Mouse (Mus musculus): ENCODE data around the gene Egr2. TPM values are rescaled to one million over a fixed set of nuclear protein-coding genes. Genes with fewer than 3 reads are reported as not detected.

The Egr2 gene
- polyA plus RNA-seq, 1 experiment from 2014 or later = not detected

DNA sequence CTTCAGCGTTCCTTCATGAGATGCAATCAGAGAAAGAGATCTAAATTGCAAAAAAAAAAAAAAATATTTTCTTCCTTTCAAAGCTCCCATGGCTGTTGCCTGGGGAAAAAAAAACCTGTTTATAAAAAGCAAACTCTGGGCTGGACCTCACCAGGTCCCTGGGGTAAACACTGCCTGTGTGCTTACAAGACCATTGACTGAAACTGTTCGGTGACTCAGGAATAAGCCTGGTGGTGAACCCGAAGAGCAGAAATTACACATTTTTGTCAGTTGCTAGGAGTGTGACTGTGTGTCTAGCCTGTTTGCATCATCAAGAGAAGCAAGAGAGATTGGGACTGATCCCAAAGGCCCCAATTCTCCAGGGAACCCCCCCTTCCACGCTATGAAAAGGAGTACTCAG is 5.5 kb upstream of the Egr2 start:
- H3K9ac ChIP-seq (ENCODE audit: low read length) = no peak overlapping the region
- H3K4me1 ChIP-seq (replicated peaks; ENCODE audit: control insufficient read depth, insufficient read depth, low read length) = no peaks in the 10 kb centered on the region
- no peak overlapping the region for H3K4me2 ChIP-seq (ENCODE audit: low read length)
- H3K27ac ChIP-seq (ENCODE audit: low read depth) = no peak overlapping the region
- no peaks in the 10 kb centered on the region for H3K36me3 ChIP-seq (ENCODE audit: control insufficient read depth, insufficient read depth, low read length)
- no peaks in the 10 kb centered on the region for H3K9me3 ChIP-seq (ENCODE audit: control insufficient read depth, low read length)
- 69% methylated on average over 4 of the region's 4 CpGs for WGBS
- DNase-seq (ENCODE audit: low spot score) = no peak
- ATAC-seq (replicated peaks; ENCODE audit: low FRiP score, low TSS enrichment, low read depth) = no peak
- peaks cover 28% of the 10 kb centered on the region for H3K27me3 ChIP-seq (replicated peaks; ENCODE audit: control insufficient read depth, insufficient read depth, low read length)
- H3K4me3 ChIP-seq (ENCODE audit: low read depth, low read length) = no peak overlapping the region

DNA sequence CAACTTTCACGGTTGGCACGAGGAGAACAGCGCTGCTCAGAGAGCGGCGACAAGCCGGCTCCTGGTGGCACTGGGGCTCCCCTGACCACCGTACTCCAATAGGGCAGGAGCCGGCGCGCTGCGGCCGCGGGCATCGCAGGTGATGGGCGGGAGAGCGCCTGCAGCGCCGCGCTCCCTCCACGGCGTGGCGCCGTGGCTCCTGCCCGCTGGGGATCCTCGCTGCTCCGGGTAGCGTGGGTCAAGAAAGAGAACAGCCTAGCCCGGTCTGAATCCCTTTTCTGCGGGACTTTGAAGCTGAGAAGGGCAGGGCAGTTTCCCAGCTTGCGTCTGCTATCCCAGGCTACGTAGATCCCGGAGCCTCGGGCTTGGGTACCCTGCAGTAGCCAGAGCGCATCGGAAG is 697 bp downstream of the Egr2 start:
- Histone ChIP-seq H3K4me1 (replicated peaks; ENCODE audit: control insufficient read depth, insufficient read depth, low read length) (peaks cover 25% of the 10 kb centered on the region), H3K9ac (ENCODE audit: low read length) (no peak overlapping the region), H3K9me3 (ENCODE audit: control insufficient read depth, low read length) (no peaks in the 10 kb centered on the region), H3K27me3 (replicated peaks; ENCODE audit: control insufficient read depth, insufficient read depth, low read length) (peaks cover 77% of the 10 kb centered on the region), H3K4me2 (ENCODE audit: low read length) (peak overlapping the region; percentile 96), H3K4me3 (ENCODE audit: low read depth, low read length) (peak overlapping the region; percentile 70), H3K36me3 (ENCODE audit: control insufficient read depth, insufficient read depth, low read length) (no peaks in the 10 kb centered on the region), H3K27ac (ENCODE audit: low read depth) (no peak overlapping the region)
- DNase-seq (ENCODE audit: low spot score) (peak; percentile 81), ATAC-seq (replicated peaks; ENCODE audit: low FRiP score, low TSS enrichment, low read depth) (peak; percentile 25; the same call in 1 of the 2 replicates)
- WGBS = under 1% methylated on average over 35 of the region's 35 CpGs

DNA sequence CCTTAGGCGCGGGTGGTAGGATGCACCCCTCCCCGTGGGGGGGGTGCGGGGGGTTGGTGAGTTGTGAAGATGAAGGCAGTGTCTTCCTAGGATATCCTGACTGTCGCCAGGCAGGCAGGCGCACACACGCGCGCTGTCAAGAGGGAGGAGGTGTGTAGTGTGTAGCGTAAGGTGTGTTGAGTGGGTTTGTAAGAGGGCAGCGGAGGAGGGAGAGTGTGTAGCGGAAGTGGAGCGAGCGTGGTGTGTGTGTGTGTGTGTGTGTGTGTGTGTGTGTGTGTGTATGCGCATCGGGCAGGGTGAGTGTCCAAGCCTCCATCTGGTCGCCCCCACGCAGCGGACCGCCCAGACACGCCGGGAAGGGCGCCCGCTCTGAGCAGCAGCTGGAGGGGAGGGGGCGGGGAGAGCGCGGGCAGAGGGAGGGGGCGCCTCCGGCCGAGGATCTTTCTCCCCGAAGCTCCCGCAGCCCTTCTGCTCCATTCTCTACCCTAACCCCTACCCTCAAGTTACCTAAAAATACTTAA is 1.4 kb downstream of the Egr2 start:
- ATAC-seq (replicated peaks; ENCODE audit: low FRiP score, low TSS enrichment, low read depth) (peak; percentile 10), DNase-seq (ENCODE audit: low spot score) (peak; percentile 64)
- no peaks in the 10 kb centered on the region for H3K36me3 ChIP-seq (ENCODE audit: control insufficient read depth, insufficient read depth, low read length)
- H3K27me3 ChIP-seq (replicated peaks; ENCODE audit: control insufficient read depth, insufficient read depth, low read length) = peaks cover 85% of the 10 kb centered on the region
- H3K27ac ChIP-seq (ENCODE audit: low read depth) = peak overlapping the region; percentile 64; the same call in 1 of the 2 replicates
- peak overlapping the region; percentile 70 for H3K4me3 ChIP-seq (ENCODE audit: low read depth, low read length)
- peaks cover 25% of the 10 kb centered on the region for H3K4me1 ChIP-seq (replicated peaks; ENCODE audit: control insufficient read depth, insufficient read depth, low read length)
- peak overlapping the region; percentile 96 for H3K4me2 ChIP-seq (ENCODE audit: low read length)
- H3K9me3 ChIP-seq (ENCODE audit: control insufficient read depth, low read length) = no peaks in the 10 kb centered on the region
- peak overlapping the region; percentile 43 for H3K9ac ChIP-seq (ENCODE audit: low read length)
- under 1% methylated on average over 23 of the region's 32 CpGs for WGBS

DNA sequence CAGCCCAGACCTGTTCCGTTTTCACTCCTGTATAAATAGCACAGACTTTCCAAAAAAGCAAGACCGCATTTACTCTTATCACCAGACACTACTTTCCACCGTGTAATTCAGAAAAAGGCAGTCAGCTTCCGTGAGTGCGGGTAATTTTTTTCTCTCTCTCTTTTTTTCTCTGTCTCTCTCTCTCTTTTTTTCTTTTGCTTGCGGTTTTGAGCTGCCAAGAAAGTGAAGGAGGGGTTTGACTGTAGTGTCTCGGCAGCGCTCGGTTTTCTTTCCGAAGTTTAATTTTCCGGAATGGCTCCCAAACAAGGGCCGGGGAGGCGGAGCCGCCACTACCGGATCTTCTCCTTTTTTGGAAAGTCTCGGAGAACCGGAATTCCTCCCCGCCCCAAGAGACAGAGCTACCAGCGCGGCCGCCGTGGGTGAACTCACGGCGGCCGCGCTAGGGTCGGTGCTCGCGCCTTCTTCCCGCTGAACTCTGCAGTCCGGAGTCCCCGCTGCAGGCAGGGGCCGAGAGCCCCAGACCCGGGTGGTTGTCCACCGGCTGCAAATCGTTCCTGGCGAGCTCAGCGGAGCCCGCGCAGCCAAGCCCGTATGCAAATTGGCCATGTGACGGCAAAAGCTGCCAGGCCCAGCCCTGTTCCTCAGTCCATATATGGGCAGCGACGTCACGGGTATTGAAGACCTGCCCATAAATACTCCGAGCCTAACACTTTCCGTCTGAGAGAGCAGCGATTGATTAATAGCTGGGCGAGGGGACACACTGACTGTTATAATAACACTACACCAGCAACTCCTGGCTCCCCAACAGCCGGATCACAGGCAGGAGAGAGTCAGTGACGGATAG is 2.1 kb downstream of the Egr2 start:
- under 1% methylated on average over 51 of the region's 51 CpGs for WGBS
- peak overlapping the region; percentile 64; the same call in 1 of the 2 replicates for H3K27ac ChIP-seq (ENCODE audit: low read depth)
- peak; percentile 90 for ATAC-seq (replicated peaks; ENCODE audit: low FRiP score, low TSS enrichment, low read depth)

DNA sequence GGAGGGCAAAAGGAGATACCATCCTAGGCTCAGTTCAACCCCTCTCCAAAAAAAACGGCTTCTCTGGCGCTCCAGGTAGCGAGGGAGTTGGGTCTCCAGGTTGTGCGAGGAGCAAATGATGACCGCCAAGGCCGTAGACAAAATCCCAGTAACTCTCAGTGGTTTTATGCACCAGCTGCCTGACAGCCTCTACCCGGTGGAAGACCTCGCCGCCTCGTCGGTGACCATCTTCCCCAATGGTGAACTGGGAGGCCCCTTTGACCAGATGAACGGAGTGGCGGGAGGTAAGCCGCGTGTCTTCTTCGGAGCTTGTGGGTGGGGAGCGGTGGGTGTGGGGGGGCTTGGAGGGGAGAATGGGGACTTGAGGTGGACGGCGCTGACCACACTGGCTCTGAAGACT is 2.8 kb downstream of the Egr2 start:
- H3K36me3 ChIP-seq (ENCODE audit: control insufficient read depth, insufficient read depth, low read length) = no peaks in the 10 kb centered on the region
- WGBS = 1% methylated on average over 19 of the region's 19 CpGs
- DNase-seq (ENCODE audit: low spot score) (peak; percentile 65), ATAC-seq (replicated peaks; ENCODE audit: low FRiP score, low TSS enrichment, low read depth) (no peak)
- peaks cover 25% of the 10 kb centered on the region for H3K4me1 ChIP-seq (replicated peaks; ENCODE audit: control insufficient read depth, insufficient read depth, low read length)
- H3K27ac ChIP-seq (ENCODE audit: low read depth) = no peak overlapping the region
- H3K9ac ChIP-seq (ENCODE audit: low read length) = no peak overlapping the region; the same call in 1 of the 2 replicates
- no peaks in the 10 kb centered on the region for H3K9me3 ChIP-seq (ENCODE audit: control insufficient read depth, low read length)
- H3K4me2 ChIP-seq (ENCODE audit: low read length) = peak overlapping the region; percentile 96
- peaks cover 81% of the 10 kb centered on the region for H3K27me3 ChIP-seq (replicated peaks; ENCODE audit: control insufficient read depth, insufficient read depth, low read length)
- peak overlapping the region; percentile 70 for H3K4me3 ChIP-seq (ENCODE audit: low read depth, low read length)

More for the DNA sequence above, 2.1 kb downstream of the Egr2 start:
- Histone ChIP-seq H3K9ac (ENCODE audit: low read length) (peak overlapping the region; percentile 52), H3K36me3 (ENCODE audit: control insufficient read depth, insufficient read depth, low read length) (no peaks in the 10 kb centered on the region), H3K4me3 (ENCODE audit: low read depth, low read length) (peak overlapping the region; percentile 70), H3K4me2 (ENCODE audit: low read length) (peak overlapping the region; percentile 96), H3K9me3 (ENCODE audit: control insufficient read depth, low read length) (no peaks in the 10 kb centered on the region), H3K4me1 (replicated peaks; ENCODE audit: control insufficient read depth, insufficient read depth, low read length) (peaks cover 25% of the 10 kb centered on the region), H3K27me3 (replicated peaks; ENCODE audit: control insufficient read depth, insufficient read depth, low read length) (peaks cover 85% of the 10 kb centered on the region)
- peak; percentile 94 for DNase-seq (ENCODE audit: low spot score)

DNA sequence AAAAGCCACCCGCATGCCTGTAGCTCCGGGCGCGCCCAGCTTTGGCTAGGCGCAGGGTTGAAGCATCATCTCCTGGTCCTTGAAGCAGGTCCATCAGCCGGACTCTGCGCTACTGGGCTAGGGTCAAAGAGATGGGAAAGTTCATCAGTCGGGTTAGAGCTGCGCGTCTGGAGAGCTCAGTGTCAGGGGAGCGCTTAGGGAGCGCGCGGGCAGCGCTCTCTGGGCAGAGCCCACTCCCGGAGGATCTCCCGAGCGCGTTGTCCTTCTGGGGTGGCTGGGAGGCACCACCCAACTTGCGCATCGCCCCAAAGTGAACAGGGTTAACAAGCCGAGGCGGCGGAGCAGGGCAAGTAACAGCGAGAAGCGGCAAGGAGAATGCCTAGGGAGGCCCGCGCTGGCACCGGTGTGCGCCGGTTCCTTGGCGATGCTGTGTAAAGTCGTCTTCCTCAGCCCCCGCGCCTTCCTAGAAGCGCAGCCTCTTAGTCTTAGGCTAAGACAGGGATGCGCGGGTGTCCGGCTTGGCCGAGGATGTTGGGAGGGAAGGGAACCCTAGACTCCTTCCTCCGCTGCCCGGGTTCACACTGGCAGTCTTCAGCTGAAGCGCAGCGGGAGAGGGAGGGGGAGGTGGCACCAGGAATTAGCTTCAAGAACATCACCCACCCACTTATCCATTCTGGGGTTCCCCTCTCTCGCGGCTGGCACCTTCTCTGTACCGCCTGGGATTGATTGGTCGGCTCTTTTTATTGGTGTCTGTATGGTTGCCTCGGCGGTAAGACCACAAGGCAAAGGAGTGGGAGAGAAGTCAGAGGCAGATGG is 3.5 kb downstream of the Egr2 start:
- Histone ChIP-seq H3K4me3 (ENCODE audit: low read depth, low read length) (peak overlapping the region; percentile 20), H3K36me3 (ENCODE audit: control insufficient read depth, insufficient read depth, low read length) (no peaks in the 10 kb centered on the region), H3K27ac (ENCODE audit: low read depth) (no peak overlapping the region), H3K27me3 (replicated peaks; ENCODE audit: control insufficient read depth, insufficient read depth, low read length) (peaks cover 75% of the 10 kb centered on the region), H3K4me2 (ENCODE audit: low read length) (peak overlapping the region; percentile 96), H3K4me1 (replicated peaks; ENCODE audit: control insufficient read depth, insufficient read depth, low read length) (peaks cover 25% of the 10 kb centered on the region), H3K9me3 (ENCODE audit: control insufficient read depth, low read length) (no peaks in the 10 kb centered on the region), H3K9ac (ENCODE audit: low read length) (no peak overlapping the region)
- DNase-seq (ENCODE audit: low spot score) (peak; percentile 65), ATAC-seq (replicated peaks; ENCODE audit: low FRiP score, low TSS enrichment, low read depth) (no peak)
- under 1% methylated on average over 50 of the region's 50 CpGs for WGBS

DNA sequence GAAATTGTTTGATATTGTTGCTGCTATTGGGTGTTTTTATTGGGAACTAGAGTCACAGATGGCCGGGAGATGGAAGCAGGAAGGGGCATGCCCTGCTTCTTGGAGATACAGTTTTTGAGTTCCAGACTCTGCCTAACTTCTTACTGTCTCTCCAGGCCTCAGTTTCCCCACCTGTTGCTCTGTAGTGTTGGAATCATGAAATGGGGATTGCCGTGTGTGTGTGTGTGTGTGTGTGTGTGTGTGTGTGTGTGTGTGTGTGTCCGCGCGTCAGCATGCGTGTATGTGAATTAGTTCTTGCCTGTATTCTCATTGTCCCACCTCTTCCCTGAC is 4.1 kb downstream of the Egr2 start:
- ATAC-seq (replicated peaks; ENCODE audit: low FRiP score, low TSS enrichment, low read depth) = no peak
- peaks cover 69% of the 10 kb centered on the region for H3K27me3 ChIP-seq (replicated peaks; ENCODE audit: control insufficient read depth, insufficient read depth, low read length)
- no peak overlapping the region for H3K4me2 ChIP-seq (ENCODE audit: low read length)
- peaks cover 25% of the 10 kb centered on the region for H3K4me1 ChIP-seq (replicated peaks; ENCODE audit: control insufficient read depth, insufficient read depth, low read length)
- peaks cover 1% of the 10 kb centered on the region; the same call in 1 of the 2 replicates for H3K36me3 ChIP-seq (ENCODE audit: control insufficient read depth, insufficient read depth, low read length)
- DNase-seq (ENCODE audit: low spot score) = no peak
- no peak overlapping the region for H3K4me3 ChIP-seq (ENCODE audit: low read depth, low read length)
- 48% methylated on average over 6 of the region's 6 CpGs for WGBS
- H3K27ac ChIP-seq (ENCODE audit: low read depth) = no peak overlapping the region
- H3K9ac ChIP-seq (ENCODE audit: low read length) = no peak overlapping the region
- no peaks in the 10 kb centered on the region for H3K9me3 ChIP-seq (ENCODE audit: control insufficient read depth, low read length)

DNA sequence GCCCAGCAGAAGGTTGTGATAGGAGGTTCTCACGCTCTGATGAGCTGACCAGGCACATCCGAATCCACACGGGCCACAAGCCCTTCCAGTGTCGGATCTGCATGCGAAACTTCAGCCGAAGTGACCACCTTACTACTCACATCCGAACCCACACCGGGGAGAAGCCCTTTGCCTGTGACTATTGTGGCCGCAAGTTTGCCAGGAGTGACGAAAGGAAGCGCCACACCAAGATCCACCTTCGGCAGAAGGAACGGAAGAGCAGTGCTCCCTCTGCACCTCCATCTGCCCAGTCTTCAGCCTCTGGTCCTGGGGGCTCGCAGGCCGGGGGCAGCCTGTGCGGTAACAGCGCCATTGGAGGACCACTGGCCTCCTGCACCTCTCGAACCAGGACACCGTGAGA is 5.3 kb downstream of the Egr2 start:
- no peak overlapping the region for H3K27ac ChIP-seq (ENCODE audit: low read depth)
- ATAC-seq (replicated peaks; ENCODE audit: low FRiP score, low TSS enrichment, low read depth) (no peak), DNase-seq (ENCODE audit: low spot score) (no peak)
- H3K4me1 ChIP-seq (replicated peaks; ENCODE audit: control insufficient read depth, insufficient read depth, low read length) = peaks cover 18% of the 10 kb centered on the region
- no peaks in the 10 kb centered on the region for H3K9me3 ChIP-seq (ENCODE audit: control insufficient read depth, low read length)
- WGBS = 15% methylated on average over 19 of the region's 19 CpGs
- no peak overlapping the region for H3K4me3 ChIP-seq (ENCODE audit: low read depth, low read length)
- H3K9ac ChIP-seq (ENCODE audit: low read length) = no peak overlapping the region
- H3K4me2 ChIP-seq (ENCODE audit: low read length) = no peak overlapping the region
- H3K27me3 ChIP-seq (replicated peaks; ENCODE audit: control insufficient read depth, insufficient read depth, low read length) = peaks cover 57% of the 10 kb centered on the region
- H3K36me3 ChIP-seq (ENCODE audit: control insufficient read depth, insufficient read depth, low read length) = peaks cover 6% of the 10 kb centered on the region; the same call in 1 of the 2 replicates

All from intestine, embryonic 14.5 days (tissue).